Mouse (Mus musculus): ENCODE measurements around the gene Prpf6.

- TF ChIP-seq GATA1 (IDR thresholded peaks at IDR 0.05; ENCODE audit: borderline replicate concordance, low read length) (no peak), FLI1 (IDR thresholded peaks at IDR 0.05; ENCODE audit: low read length) (no peak)
Observed at GRCm38 (mm10) chr2:181600226-181600758, 8.6 kb downstream of the Prpf6 start.

Measured in megakaryocyte, embryonic 14.5 days (primary cell).